Mouse (Mus musculus) lung, embryonic 16.5 days (tissue): Measurements from ENCODE around the gene Pcdh8. TPM values are rescaled to one million over a fixed set of nuclear protein-coding genes. Genes with fewer than 3 reads are reported as not detected.

Experiments used
- ATAC-seq: fragments of 200-750 bp; cut with Nextera tagmentation; 2 replicates; pipeline ENCODE4 v1.8.0; 2017; ENCODE audit warnings: low read depth, mild to moderate bottlenecking, moderate library complexity
- H3K27ac ChIP-seq: fragments of 300-500 bp; sonication (generic); 2 replicates; pipeline ENCODE4 v1.5.1; 2014; ENCODE audit warnings: mild to moderate bottlenecking, control low read depth, low read length
- H3K27me3 ChIP-seq: fragments of 300-500 bp; sonication (generic); 2 replicates; pipeline ENCODE4 v1.6.1; 2014; ENCODE audit warnings: low read depth, low read length, mixed read lengths; ENCODE audit not compliant: control insufficient read depth, insufficient read depth
- H3K36me3 ChIP-seq: fragments of 300-500 bp; sonication (generic); 2 replicates; pipeline ENCODE4 v1.6.1; 2014; ENCODE audit warnings: low read length; ENCODE audit not compliant: control insufficient read depth, insufficient read depth
- H3K4me1 ChIP-seq: fragments of 300-500 bp; sonication (generic); replicated peaks from 2 replicates; pipeline ENCODE4 v1.6.1; 2014; ENCODE audit warnings: low read length, mixed read lengths; ENCODE audit not compliant: control insufficient read depth, insufficient read depth
- H3K4me2 ChIP-seq: fragments of 300-500 bp; sonication (generic); 2 replicates; pipeline ENCODE4 v1.6.1; 2014; ENCODE audit warnings: low read depth, low read length, control low read depth
- H3K4me3 ChIP-seq: fragments of 300-500 bp; sonication (generic); 2 replicates; pipeline ENCODE4 v1.5.1; 2014; ENCODE audit warnings: mild to moderate bottlenecking, low read length, control low read depth
- H3K9ac ChIP-seq: fragments of 300-500 bp; sonication (generic); 2 replicates; pipeline ENCODE4 v1.6.1; 2014; ENCODE audit warnings: low read length, control low read depth
- H3K9me3 ChIP-seq: fragments of 300-500 bp; sonication (generic); 2 replicates; pipeline ENCODE4 v1.6.1; 2016; ENCODE audit warnings: low read length; ENCODE audit not compliant: control insufficient read depth
- WGBS: fragments of 180-500 bp; shearing (Covaris S2); extraction: QIAGEN DNeasy Blood & Tissue Kit; methylation state at CpG from one replicate; pipeline ENCODE4 v1.1.7; 2014; 5-methylcytosine and 5-hydroxymethylcytosine counted together
- microRNA counts: library from miRNA; unstranded; fragments of <30 nt; microRNA quantifications from one replicate; lab custom pipeline; 2016
- microRNA-seq: library from miRNA; unstranded; fragments of <30 nt; microRNA quantifications from one replicate; pipeline ENCODE4, GENCODE M21; 2016
- polyA plus RNA-seq: library from polyadenylated mRNA; unstranded; fragments of >200 nt; fragmentation: Nextera tagmentation; extraction: Ambion mirVana; gene quantifications from 2 replicates; pipeline ENCODE4 v1.2.1, GENCODE M21; 2015

Gene Pcdh8
- polyA plus RNA-seq, 1 experiment from 2014 or later: not detected

GRCm38 (mm10) chr14:79728811-79729210 is 42.3 kb downstream of the Pcdh8 start:
- no peaks in the 10 kb centered on the region for H3K27me3 ChIP-seq
- H3K9me3 ChIP-seq: no peaks in the 10 kb centered on the region
- 42% methylated on average over 6 of the region's 6 CpGs for WGBS
- H3K9ac ChIP-seq: no peak overlapping the region
- no peak overlapping the region for H3K4me3 ChIP-seq
- no peak overlapping the region for H3K27ac ChIP-seq
- H3K36me3 ChIP-seq: no peaks in the 10 kb centered on the region
- no peak overlapping the region for H3K4me2 ChIP-seq
- H3K4me1 ChIP-seq: no peaks in the 10 kb centered on the region
- no peak for ATAC-seq

- Histone ChIP-seq H3K9me3 (no peaks in the 10 kb centered on the region), H3K4me1 (no peaks in the 10 kb centered on the region), H3K4me2 (no peak overlapping the region), H3K4me3 (no peak overlapping the region), H3K27me3 (no peaks in the 10 kb centered on the region), H3K36me3 (no peaks in the 10 kb centered on the region), H3K9ac (no peak overlapping the region), H3K27ac (no peak overlapping the region)
- no peak for ATAC-seq
- 68% methylated on average over 18 of the region's 18 CpGs for WGBS
Observed at GRCm38 (mm10) chr14:79724002-79724681, 47.0 kb downstream of the Pcdh8 start.

- H3K27ac ChIP-seq: no peak overlapping the region
- WGBS: 40% methylated on average over 7 of the region's 7 CpGs
- H3K4me1 ChIP-seq: no peaks in the 10 kb centered on the region
- H3K9me3 ChIP-seq: no peaks in the 10 kb centered on the region
- H3K9ac ChIP-seq: no peak overlapping the region
- no peaks in the 10 kb centered on the region for H3K36me3 ChIP-seq
- no peak overlapping the region for H3K4me2 ChIP-seq
- no peak for ATAC-seq
- no peak overlapping the region for H3K4me3 ChIP-seq
- H3K27me3 ChIP-seq: no peaks in the 10 kb centered on the region
Observed at GRCm38 (mm10) chr14:79722228-79722627, 48.9 kb downstream of the Pcdh8 start.

MicroRNAs encoded within 50 kb of the gene (microRNA counts, 519-probe panel; counts per million panel counts)
- not detected for microRNA mmu-miR-759 (lab: Ali Mortazavi, UCI)

Small RNAs within 50 kb of the gene (microRNA-seq; reads per million reads assigned to microRNA genes)
- gene Mir759: not detected

Other genes with a start within 250 kb of the Pcdh8 start
- gene Sugt1, start 183.6 kb downstream of the Pcdh8 start, polyA plus RNA-seq: 122 and 124 TPM in 2 replicates
- 9.4 and 11.2 TPM in 2 replicates for gene Cnmd, start 109.1 kb downstream of the Pcdh8 start, polyA plus RNA-seq
- 1.4 and 2.5 TPM in 2 replicates for gene Olfm4, start 212.8 kb upstream of the Pcdh8 start, polyA plus RNA-seq